Mouse (Mus musculus): ENCODE measurements at regions not wholly inside any gene's neighbourhood (a gene's known extent, or its start where the extent isn't known, plus 50 kb on each side); places are given as distances from the start of the nearest gene placed in this dataset.

DNA sequence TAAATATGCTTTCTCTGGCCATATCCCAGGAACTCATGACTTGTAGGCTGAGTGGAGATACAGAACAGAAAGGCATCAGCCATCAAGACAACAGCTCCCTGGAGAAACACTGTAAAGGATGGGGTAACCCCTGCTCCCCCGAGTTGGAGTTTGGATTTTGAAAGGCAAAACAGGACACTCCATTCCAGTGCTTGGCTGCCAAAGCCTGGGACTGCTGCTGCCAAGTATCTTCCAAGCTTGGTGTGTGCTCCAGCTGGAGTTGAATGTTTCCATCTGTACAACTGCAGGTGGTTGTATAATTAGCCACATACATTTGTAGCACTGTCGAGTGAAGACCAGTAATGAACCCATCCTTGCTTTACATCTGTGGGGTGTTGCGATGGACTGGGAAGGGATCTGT is 62.1 kb downstream of the 4933412E24Rik start:
- DNase-seq = peak; percentile 22 to 32
- intact Hi-C loops (cut with DNase I) = no loop called here

DNA sequence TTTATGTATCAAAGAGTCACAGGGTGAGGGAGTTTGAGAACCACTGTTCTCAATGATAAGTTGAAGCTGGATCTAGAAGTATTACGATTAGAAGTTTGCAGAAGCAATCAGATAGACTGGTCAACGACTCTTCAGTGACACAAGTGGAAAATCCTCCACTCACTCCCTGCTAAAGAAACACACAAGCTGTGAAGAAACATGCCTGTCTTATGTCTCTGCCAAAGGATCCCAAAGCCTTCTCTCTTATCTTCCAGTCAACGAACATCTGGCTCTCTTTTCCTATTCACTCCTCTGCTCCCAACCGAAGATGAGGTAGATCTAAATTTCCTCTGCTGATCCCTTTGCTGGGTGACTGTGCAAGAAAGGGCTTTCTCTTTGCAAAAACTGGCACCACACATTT is 62.6 kb downstream of the 4933412E24Rik start:
- intact Hi-C loops (cut with DNase I) = no loop called here

DNA sequence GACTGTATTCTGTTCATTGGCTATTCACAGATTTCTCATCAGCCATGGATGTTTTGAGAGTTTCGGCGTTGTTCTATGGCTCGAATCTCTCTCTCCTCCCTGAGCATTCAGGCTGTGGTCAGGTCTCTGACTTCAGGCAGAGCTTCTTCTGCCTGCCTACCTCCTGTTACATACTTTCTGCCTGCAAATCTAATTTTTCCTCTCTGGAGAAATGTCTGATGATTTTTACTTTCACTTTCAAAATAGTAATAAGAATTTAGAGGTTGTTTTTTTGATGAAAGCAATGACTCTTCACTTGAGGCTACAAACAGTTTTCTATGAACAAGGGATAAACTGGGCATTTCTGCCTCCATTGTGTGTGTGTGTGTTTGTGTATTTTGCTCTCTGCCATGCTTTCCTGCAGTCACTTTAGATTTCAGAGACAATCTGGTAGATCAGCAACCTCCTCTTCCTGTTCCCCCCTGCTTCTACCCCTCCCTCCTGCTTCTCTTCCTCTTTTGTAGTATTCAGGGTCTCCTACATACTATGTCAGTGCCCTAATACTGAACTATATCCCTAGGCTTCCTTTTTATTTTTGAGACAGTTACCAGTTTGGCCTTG is 65.7 kb downstream of the 4933412E24Rik start:
- DNase-seq = peak; percentile 3 to 6
- intact Hi-C loops (cut with DNase I) = no loop called here

More for the DNA sequence above, 62.6 kb downstream of the 4933412E24Rik start:
- DNase-seq = no peak

DNA sequence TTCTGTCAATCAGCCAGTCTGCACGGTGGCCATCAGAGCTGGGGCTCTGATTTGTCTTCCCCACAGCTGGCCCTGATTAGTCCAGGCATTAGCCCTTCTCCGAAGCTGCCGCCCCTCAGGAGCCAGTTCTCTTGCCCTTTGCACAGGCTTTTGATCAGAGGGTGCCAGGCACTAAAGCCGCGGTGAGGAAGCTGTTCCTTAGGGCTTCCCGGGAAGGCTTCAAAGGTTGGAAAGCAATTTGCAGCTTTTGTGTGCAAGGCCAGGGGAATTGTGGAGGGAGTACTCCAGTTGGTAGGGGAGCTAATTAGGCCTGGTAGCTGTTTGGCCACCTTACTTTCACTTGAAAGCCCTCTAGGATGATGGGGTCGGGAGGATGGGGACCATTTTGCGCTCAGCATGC is 71.2 kb downstream of the 4933412E24Rik start:
- intact Hi-C loops (cut with DNase I) = no loop called here
- no peak for DNase-seq

DNA sequence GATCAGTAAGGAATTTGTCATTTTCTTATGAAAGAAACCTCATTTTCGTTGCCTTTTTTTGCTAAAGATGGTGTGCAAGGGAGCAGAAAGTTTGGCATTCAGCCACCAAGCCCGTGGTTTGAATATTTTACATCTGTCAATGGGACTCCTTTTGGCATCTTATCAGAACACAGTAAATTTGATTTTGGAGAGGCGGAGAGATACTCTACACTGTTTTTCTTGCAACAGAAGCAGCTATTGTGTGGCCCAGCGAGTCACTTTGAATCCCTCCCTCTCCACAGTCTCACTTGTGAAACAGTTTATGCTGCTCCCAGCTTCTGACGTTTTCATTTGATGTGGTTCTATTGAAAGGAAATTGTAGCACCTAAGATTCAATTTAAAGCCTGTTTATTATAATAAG is 79.9 kb downstream of the 4933412E24Rik start:
- intact Hi-C loops (cut with DNase I) = no loop called here

DNA sequence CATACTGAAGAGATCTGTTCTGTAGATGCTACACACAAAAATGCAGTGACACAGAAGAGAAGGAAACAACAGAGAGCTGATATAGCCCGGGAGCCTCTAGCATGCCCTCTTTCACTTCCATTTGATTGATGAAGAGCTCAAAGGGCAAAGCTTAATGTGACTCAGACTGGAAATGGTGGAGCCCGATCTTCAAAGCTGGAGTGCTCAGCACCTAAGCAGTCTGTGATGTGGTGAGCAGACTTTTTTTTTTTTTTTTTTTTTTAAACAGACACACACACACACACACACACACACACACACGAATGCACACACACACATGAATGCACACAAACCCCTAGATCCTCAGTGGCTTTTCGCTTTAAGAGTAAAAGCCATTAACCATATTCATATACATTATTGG is 102.6 kb downstream of the 4933412E24Rik start:
- no peak for DNase-seq
- intact Hi-C loops (cut with DNase I) = no loop called here

More for the DNA sequence above, 79.9 kb downstream of the 4933412E24Rik start:
- DNase-seq = no peak

DNA sequence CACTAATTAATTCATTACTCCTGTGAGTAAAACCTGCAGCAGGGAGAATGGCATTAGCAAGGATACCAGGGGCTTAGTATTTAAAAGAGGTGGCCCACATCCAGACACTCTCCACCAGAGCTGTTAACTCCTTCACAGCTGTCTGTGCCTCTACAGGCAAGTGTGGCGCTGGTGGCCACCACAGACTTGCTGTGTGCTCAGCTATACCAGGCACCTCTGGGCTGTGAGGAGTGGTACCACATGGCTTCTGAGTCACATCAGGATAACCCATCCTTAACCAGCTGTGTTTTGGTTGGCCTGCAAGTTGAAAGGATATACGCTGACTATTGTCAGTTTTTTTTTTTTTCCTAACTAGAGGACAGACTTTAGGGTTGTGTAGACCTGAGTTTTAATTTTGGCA is 108.1 kb downstream of the 4933412E24Rik start:
- intact Hi-C loops (cut with DNase I) = loop anchor here (5.0 kb wide), 1 partner anchor 1189 kb away; no protein-coding TSS in a partner anchor
- no peak for DNase-seq

DNA sequence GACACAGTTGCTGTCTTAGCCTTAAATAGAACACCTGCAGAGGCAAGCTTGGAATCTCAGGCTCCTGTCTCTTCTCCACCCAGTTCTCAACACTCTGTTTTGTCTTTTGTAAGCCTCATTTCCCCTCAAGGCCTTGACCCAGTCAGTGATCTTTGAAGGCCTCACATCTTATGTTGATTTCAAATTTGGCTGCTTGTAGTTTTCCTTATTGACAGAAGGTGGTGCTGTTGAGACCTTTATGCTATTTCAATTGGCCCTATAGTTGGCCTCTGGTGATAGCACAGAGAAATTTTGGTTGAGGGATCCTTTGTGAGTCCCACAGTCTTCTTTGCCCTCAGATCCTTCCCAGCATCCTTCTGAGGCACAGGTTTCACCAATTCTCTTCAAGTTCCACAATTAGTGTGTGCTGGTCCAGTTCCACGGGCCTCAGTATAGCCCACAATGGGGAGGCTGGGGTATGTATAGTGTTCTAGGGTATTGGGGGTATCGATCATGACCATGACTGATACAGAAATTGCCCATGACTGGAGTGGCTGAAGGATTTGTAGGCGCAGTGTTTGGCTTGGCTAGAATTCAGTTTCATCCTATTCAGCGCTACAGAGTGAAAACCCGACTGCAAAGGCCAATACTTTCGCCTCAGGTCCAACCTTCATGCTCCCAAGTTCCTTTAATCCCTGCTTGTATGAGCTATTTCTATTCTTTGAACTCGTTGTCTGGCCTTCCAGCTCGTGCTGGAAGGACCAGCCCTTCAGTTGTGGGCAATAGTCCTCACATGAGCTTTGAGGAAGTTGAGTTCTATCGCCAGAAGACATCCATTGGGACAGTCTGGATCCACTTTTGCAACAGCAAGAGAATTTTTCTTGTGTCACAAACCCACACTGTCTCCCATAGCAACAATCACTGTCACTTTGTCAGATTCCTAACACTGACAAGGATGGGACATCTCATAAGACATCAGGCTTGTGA is 110.3 kb downstream of the 4933412E24Rik start:
- intact Hi-C loops (cut with DNase I) = loop anchor here (5.0 kb wide), 1 partner anchor 1191 kb away; no protein-coding TSS in a partner anchor

DNA sequence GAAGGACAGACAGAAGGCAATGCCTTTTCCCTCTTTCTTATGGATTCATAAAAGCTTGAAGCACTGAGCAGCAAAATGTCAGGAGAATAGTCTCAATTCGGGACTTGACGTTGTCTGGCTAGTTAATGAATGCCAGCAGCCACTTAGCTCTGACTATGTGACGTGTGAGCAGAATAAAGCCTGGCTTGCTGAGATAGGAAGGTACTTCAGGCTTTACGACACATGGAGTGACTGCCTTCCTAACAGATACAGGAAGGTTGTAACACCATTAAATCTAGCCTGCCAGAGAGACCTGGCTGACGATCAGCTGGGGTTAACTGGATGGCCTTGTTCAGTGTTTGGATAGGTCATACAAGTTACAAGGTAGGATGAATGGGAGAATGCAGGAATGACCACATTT is 111.7 kb downstream of the 4933412E24Rik start:
- intact Hi-C loops (cut with DNase I) = loop anchor here (5.0 kb wide), 1 partner anchor 1193 kb away; no protein-coding TSS in a partner anchor
- DNase-seq = no peak

More for the DNA sequence above, 110.3 kb downstream of the 4933412E24Rik start:
- peak in 1 of 2 experiments; percentile 2 for DNase-seq

DNA sequence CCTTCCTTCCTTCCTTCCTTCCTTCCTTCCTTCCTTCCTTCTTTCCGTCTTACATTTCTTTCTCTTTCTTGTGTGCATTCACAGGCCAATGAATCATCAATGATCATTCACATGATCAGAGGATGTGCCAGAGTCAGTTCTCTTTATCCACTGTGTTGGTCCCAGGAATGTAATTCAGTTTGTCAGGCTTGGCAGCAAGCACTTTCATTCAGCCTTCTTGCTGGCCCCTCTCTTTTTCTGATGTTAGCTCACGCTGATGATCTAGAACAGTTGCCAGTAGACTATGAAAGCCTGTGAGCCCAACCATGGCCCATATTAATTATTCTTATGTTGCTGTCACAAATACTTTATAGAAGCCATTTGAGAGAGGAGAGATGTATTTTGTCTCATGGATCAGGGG is 127.4 kb downstream of the 4933412E24Rik start:
- intact Hi-C loops (cut with DNase I) = no loop called here
- DNase-seq = no peak

DNA sequence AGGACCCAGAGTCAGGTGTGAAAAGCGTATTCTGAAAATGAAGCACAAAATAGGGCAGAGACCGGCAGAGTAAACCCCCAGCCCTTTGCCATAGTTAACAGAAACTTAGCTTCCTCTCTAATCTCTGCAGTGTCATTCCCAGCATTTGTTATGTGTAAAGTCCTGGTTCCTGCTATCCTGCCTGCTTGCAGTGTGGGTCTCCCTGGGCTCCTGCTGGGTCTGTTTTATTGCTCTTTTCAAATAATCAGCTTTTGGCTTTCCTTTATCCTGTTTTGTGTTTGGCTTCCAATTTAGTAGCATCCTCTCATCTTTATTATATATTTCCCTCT is 128.3 kb downstream of the 4933412E24Rik start:
- intact Hi-C loops (cut with DNase I) = no loop called here
- no peak for DNase-seq

DNA sequence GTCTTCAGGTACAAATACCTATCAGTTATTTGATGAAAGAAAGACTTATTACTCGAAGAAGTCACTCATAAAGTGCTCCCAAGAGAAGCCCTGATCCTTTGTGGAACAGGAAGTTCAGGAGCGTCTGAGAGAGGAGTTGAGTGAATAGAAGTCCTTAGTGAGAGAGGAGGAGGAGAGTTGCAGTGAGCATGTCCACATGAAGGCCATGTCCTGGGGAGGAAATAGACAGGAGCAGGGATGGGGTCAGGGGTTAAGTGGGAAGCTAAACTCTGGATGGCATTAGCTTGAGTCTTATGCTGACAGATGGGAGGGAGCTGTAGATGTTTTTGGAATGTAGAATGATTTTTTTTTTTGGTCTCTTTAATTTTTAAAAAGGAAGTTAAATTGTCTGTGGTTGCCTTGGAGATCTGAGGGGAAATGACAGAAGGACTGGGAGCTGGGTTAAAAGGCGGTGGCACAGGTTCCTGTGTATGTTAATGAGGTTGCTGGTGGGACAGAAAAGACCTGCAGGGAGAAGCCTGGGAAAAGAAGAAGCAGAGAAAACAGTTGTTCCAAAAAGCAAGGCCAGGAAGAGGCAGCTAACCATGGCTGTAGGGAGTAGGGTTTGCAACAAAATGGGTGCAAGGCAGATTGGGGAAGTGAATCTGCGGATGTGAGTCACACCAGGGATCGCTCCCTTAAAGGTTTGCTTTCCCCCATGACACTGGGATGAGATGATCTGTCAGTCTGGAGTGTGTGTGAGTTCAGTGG is 128.9 kb downstream of the 4933412E24Rik start:
- peak in 1 of 2 experiments; percentile 11 for DNase-seq
- intact Hi-C loops (cut with DNase I) = no loop called here

DNA sequence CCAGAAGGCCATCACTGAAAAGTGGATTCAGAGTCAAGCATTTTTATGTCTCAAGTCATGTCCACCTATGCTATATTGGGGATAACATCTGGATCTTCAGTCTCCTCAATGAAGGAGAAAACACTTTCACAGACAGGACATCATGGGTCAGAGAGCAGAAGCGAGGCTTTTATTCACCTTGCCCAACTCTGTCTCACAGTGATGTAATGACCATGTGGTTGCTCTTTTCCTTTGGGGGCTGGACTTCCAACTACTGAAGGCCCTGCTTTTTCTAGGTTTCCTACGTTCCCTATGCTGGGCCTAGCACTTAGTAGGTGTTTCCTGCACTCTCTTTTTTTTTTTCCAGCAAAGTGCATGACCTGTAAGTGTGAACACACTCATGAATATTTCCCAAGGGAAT is 130.4 kb downstream of the 4933412E24Rik start:
- intact Hi-C loops (cut with DNase I) = no loop called here

DNA sequence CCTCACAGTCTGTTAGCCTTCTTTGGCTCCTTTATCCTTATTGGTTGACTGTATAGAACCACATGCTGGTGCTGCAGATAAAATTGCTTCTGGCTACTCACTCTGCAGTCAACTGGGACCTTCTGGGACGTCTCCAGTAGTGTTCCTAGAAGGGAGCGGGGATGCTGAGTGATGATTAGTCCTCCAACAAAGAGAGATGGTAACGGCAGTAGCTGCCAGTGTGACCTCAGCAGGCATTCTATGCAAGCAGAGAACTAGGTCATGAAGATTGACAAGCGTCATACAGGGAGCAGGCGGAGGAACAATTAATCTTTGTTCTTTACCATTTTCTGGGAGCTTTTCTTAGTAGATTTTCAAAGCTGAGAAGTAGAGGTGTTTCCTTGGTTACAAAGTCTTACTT is 134.0 kb downstream of the 4933412E24Rik start:
- DNase-seq = no peak
- intact Hi-C loops (cut with DNase I) = no loop called here

More for the DNA sequence above, 130.4 kb downstream of the 4933412E24Rik start:
- DNase-seq = no peak

DNA sequence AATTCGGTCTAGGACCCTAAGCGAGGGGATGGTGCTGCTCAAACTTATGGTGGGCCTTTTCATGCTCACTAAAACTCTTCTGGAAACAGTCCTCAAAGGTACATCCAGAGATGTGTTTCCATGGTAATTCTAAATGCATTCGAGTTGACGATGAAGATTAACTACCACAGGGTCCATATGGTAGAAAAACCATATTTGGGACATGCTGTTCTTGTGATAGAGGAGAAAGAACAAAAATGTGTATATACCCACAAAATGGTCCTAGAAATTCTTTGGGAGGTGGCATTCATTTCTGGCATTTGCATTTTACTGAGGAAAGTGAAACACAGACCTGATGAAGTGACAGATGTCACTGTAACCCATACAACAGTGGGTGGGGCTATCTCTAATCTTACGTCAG is 136.0 kb downstream of the 4933412E24Rik start:
- no peak for DNase-seq
- intact Hi-C loops (cut with DNase I) = no loop called here

DNA sequence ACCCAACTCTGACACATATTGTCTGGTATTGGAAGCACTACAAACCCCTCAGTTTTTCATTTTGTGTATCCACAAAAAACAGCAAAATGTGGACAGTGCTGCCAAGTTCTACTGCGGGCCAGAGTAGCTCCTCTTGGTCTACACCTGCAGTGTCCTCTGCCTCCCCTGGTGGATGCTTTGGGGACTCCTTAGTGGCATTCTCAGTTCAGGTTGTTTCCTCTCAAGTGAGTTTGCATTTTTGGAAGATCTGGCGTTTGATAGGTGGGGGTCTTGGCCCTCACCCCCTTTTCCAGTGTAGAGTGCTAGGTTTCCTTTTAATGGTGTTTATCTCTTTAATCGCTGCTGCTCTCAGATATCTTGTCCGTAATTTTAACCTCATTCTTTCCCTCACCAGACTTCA is 137.1 kb downstream of the 4933412E24Rik start:
- intact Hi-C loops (cut with DNase I) = no loop called here
- no peak for DNase-seq

DNA sequence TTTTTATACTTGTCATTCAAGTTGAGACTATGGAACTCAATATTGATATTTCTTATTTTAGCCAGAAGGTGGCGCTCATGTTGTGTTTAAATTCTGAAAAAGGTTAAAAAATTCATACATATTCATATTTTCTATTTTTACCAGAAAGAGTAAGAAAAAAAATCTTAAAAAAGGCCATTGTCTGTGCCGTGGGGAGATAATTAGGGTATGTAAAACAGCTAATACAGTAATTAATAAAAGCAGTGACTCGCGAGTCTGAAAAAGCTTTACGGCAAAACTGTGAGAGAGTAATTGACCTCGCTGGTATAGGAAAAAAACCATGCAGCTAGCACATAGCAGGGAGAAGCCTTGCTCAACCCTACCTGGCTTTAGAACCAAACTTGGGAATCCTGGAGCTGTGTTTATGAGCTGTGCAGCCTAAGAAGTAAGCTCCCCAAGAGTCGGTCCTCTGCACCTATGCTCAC is 140.1 kb downstream of the 4933412E24Rik start:
- intact Hi-C loops (cut with DNase I) = no loop called here
- DNase-seq = no peak

DNA sequence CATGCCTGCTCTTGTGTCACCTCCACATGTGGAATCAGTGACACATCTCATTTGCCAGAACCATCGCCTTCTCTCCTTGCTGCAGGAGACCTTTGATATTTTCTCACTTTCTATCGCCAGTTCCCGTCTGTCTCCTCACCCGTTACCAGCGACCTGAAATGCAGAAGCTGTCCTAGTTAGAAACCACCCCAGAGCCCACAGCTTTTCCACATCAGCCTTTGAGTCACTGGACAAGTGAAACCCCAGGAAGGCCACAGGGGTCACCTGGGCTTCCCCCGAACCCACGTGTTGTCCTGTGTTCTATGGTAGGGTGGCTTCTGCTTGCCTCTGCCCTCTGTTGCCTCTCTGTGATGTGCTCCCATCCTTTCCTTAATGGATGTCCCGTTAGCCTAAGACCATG is 149.7 kb downstream of the 4933412E24Rik start:
- intact Hi-C loops (cut with DNase I) = no loop called here
- DNase-seq = no peak

DNA sequence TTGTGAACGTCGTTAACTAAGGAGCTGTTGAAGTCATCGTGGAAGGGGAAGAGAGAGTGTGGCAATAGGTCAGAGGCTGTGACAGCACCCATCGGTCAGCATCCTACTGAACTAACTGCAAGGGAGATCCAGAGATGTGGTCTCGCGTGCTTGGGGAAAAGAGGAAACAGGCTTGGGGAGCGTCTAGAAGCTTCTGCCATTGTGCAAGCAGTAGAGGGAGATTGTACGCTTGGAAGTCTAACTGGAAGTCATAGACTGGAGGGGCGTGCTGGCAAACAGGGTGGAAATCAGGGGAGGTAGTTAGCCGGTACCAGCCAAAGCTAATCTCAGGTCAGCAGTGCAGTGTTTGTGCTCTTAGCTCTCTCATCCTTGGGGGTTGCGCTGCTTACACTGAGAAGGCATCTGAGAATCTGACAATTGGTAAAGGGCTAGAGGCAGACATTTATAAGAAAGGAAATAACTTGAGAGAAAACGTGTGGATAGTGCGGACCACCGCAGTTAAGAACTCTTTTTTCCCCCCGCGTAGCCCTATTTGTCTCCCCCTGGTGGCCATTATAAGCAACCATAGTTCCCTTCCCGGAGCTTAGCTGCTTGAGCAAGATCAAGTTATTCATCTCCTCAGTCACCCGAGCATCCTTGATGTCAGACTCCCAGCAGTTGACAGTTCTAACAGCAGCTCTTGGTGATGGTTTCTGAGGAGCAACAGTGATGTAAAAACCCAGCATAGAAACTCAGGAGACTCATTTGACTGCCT is 151.5 kb downstream of the 4933412E24Rik start:
- DNase-seq = peak; percentile 8 to 18
- intact Hi-C loops (cut with DNase I) = loop anchor here (1.0 kb wide), 1 partner anchor 476 kb away; no protein-coding TSS in a partner anchor

All from heart, postnatal 36 days (tissue).